Mouse (Mus musculus) kidney, postnatal 0 days (tissue): ENCODE measurements around the gene Tbx10. TPM values are rescaled to one million over a fixed set of nuclear protein-coding genes. Genes with fewer than 3 reads are reported as not detected.

ENCODE experiments used
- ATAC-seq: fragments of 200-750 bp; cut with Nextera tagmentation; replicated peaks from 2 replicates; pipeline ENCODE4 v1.8.0; 2017; ENCODE audit warnings: low read depth, moderate number of reproducible peaks, moderate TSS enrichment, moderate library complexity; ENCODE audit not compliant: low FRiP score
- DNase-seq: peaks from one replicate; pipeline ENCODE4 v3.0.0-alpha.2; 2016; ENCODE audit warnings: low spot score
- H3K27ac ChIP-seq: fragments of 300-500 bp; sonication (generic); 2 replicates; pipeline ENCODE4 v1.5.1; 2014; ENCODE audit warnings: mild to moderate bottlenecking
- H3K27me3 ChIP-seq: fragments of 300-500 bp; sonication (generic); 2 replicates; pipeline ENCODE4 v1.6.1; 2014; ENCODE audit warnings: low read length, mixed read lengths; ENCODE audit not compliant: insufficient read depth
- H3K36me3 ChIP-seq: fragments of 300-500 bp; sonication (generic); 2 replicates; pipeline ENCODE4 v1.6.1; 2014; ENCODE audit warnings: low read length, mixed read lengths; ENCODE audit not compliant: insufficient read depth
- H3K4me1 ChIP-seq: fragments of 300-500 bp; sonication (generic); replicated peaks from 2 replicates; pipeline ENCODE4 v1.6.1; 2014; ENCODE audit warnings: antibody characterized with exemption, low read length, mixed read lengths; ENCODE audit not compliant: insufficient read depth
- H3K4me2 ChIP-seq: fragments of 300-500 bp; sonication (generic); 2 replicates; pipeline ENCODE4 v1.6.1; 2014; ENCODE audit warnings: mild to moderate bottlenecking, low read length, moderate library complexity, mixed read lengths
- H3K4me3 ChIP-seq: fragments of 300-500 bp; sonication (generic); replicated peaks from 2 replicates; pipeline ENCODE4 v1.5.1; 2014; ENCODE audit warnings: low read depth, low read length
- H3K9ac ChIP-seq: fragments of 300-500 bp; sonication (generic); 2 replicates; pipeline ENCODE4 v1.6.1; 2014; ENCODE audit warnings: low read depth, low read length
- H3K9me3 ChIP-seq: fragments of 300-500 bp; sonication (generic); replicated peaks from 2 replicates; pipeline ENCODE4 v1.6.1; 2016; ENCODE audit warnings: low read length, inconsistent platforms, mixed read lengths
- CTCF ChIP-seq: IDR thresholded peaks from 2 replicates; pipeline ENCODE4 v1.5.1; 2016; ENCODE audit warnings: antibody characterized with exemption, low read depth, mild to moderate bottlenecking, moderate library complexity
- WGBS: fragments of 180-500 bp; shearing (Covaris S2); extraction: QIAGEN DNeasy Blood & Tissue Kit; methylation state at CpG from one replicate; pipeline ENCODE4 v1.1.7; 2014; 5-methylcytosine and 5-hydroxymethylcytosine counted together
- polyA plus RNA-seq: library from polyadenylated mRNA; unstranded; fragments of >200 nt; fragmentation: Nextera tagmentation; extraction: Ambion mirVana; gene quantifications from 2 replicates; pipeline ENCODE4 v1.2.1, GENCODE M21; 2015

Gene Tbx10
- polyA plus RNA-seq, 1 experiment from 2014 or later = 2.4 TPM

GRCm38 (mm10) chr19:3999121-3999730 lies 6.7 kb downstream of the Tbx10 start:
- TF ChIP-seq CTCF = no peak
- WGBS = 79% methylated on average over 9 of the region's 9 CpGs
- H3K4me1 ChIP-seq = peaks cover 14% of the 10 kb centered on the region

GRCm38 (mm10) chr19:4000119-4000900 lies 7.8 kb downstream of the Tbx10 start, which contains the start of the genes Nudt8 and Gm49405:
Gene Nudt8 (plus strand): TSS chr19:4000580.
Gene Gm49405 (plus strand): TSS chr19:4000626.
- Histone ChIP-seq H3K4me2 (peak within 1 kb of the TSS; percentile 96), H3K9me3 (no peaks in the 10 kb centered on the region), H3K27me3 (no peaks in the 10 kb centered on the region), H3K4me1 (peaks cover 14% of the 10 kb centered on the region), H3K9ac (peak within 1 kb of the TSS; percentile 80), H3K36me3 (no peaks in the 10 kb centered on the region), H3K27ac (peak within 1 kb of the TSS; percentile 96), H3K4me3 (peak within 1 kb of the TSS; percentile 62)
- WGBS = under 1% methylated on average over 64 of the region's 64 CpGs
- peak; percentile 87 for ATAC-seq
- DNase-seq = peak; percentile 99
- peak; percentile 88 for TF ChIP-seq CTCF

More at GRCm38 (mm10) chr19:3999121-3999730, 6.7 kb downstream of the Tbx10 start:
- peak overlapping the region; percentile 96 for H3K4me2 ChIP-seq
- H3K4me3 ChIP-seq = peak overlapping the region; percentile 62; the same call in 1 of the 2 replicates
- no peaks in the 10 kb centered on the region for H3K27me3 ChIP-seq
- H3K36me3 ChIP-seq = no peaks in the 10 kb centered on the region
- 0 out of 2 replicates have a peak overlapping the region, but pooled peaks have one; percentile 10 for H3K9ac ChIP-seq
- H3K9me3 ChIP-seq = no peaks in the 10 kb centered on the region
- no peak for ATAC-seq
- no peak for DNase-seq
- peak overlapping the region; percentile 96; the same call in 1 of the 2 replicates for H3K27ac ChIP-seq

DNA sequence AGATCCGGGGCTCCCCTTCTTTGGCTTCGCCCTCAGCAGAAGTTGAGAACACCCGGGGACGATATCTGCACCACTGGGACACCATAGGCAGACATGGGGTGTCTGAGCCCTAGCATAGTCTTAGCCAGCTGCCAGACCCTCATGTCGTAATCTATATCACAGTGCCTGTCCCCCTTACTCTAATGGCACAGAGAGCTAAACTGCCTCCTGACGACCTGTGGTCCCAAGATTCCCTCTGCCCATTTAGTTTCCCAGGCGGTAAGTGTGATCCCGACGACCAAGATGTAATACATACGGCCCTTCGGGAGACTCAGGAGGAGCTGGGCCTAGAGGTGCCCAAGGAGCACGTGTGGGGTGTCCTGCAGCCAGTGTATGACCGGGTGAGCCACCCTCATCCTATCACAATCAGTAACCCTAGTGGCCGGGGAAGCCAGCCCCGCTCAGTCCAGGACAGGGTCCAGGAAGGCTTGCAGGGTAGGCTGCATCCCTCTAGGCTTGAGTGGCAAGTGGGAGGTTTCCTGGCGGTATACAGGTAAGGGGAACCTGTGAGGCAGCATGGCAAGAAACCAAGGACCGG lies 8.5 kb downstream of the Tbx10 start:
- Histone ChIP-seq H3K9me3 (no peaks in the 10 kb centered on the region), H3K27ac (peak overlapping the region; percentile 96), H3K4me1 (peaks cover 14% of the 10 kb centered on the region), H3K9ac (peak overlapping the region; percentile 80), H3K36me3 (no peaks in the 10 kb centered on the region), H3K27me3 (no peaks in the 10 kb centered on the region), H3K4me2 (peak overlapping the region; percentile 96), H3K4me3 (peak overlapping the region; percentile 62)
- ATAC-seq (0 out of 2 replicates have a peak, but pooled peaks have one; percentile 12), DNase-seq (no peak)
- WGBS = 12% methylated on average over 17 of the region's 17 CpGs
- no peak for TF ChIP-seq CTCF

DNA sequence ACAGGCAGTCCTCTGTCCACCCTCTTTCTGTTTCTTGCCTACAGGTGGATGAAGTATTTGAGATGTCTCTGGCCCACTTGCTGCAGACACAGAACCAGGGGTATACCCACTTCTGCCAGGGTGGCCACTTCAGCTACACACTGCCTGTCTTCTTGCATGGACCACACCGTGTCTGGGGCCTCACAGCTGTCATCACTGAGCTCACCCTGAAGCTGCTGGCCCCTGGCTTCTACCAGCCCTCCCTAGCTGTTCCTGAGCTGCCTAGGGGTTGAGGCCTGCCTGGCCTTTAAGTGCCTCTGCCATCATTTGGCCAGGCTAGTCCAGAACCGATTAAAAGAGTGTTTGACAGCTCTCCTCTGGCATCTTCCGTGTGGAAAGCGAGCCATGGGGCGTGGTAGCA lies 9.2 kb downstream of the Tbx10 start:
- H3K9ac ChIP-seq = no peak overlapping the region
- H3K4me3 ChIP-seq = no peak overlapping the region
- H3K36me3 ChIP-seq = no peaks in the 10 kb centered on the region
- H3K27me3 ChIP-seq = no peaks in the 10 kb centered on the region
- H3K9me3 ChIP-seq = no peaks in the 10 kb centered on the region
- peaks cover 9% of the 10 kb centered on the region; the same call in 1 of the 2 replicates for H3K4me1 ChIP-seq
- H3K4me2 ChIP-seq = peak overlapping the region; percentile 96; the same call in 1 of the 2 replicates
- TF ChIP-seq CTCF = no peak
- no peak for DNase-seq
- 72% methylated on average over 5 of the region's 5 CpGs for WGBS
- no peak for ATAC-seq
- H3K27ac ChIP-seq = no peak overlapping the region

DNA sequence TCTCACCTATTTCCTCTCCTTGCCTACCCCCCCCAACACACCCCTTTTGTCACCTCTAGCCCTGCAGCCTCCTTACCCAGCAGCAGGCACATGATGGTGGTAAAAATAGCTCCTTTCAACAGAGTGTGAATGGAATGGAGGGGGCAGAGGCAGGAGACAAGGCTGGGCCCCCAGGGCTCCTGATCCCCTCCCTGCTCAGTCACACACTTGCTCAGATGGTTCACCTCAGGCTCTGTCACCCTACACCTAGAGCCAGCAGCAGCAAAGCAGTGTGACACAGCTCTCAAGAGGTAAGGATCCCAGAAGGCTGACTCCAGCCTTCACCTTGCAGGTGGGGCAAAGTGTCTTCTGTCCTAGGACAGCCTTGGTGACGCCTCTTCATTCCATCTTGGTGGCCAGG lies 10.6 kb downstream of the Tbx10 start, which contains the start of gene Doc2g:
TSS of gene Doc2g (plus strand) at position 202 of the 400 bp plus-strand sequence.
- Histone ChIP-seq H3K36me3 (peaks cover 13% of the 10 kb centered on the region), H3K27ac (no peak within 1 kb of the TSS), H3K4me3 (no peak within 1 kb of the TSS), H3K4me1 (peaks cover 8% of the 10 kb centered on the region; the same call in 1 of the 2 replicates), H3K9me3 (no peaks in the 10 kb centered on the region), H3K9ac (no peak within 1 kb of the TSS), H3K4me2 (no peak within 1 kb of the TSS), H3K27me3 (no peaks in the 10 kb centered on the region)
- DNase-seq (no peak), ATAC-seq (no peak)
- no peak for TF ChIP-seq CTCF
- WGBS = 46% methylated on average over 1 of the region's 1 CpGs

- no peak overlapping the region for H3K27ac ChIP-seq
- H3K4me2 ChIP-seq = no peak overlapping the region
- ATAC-seq (no peak), DNase-seq (no peak)
- 72% methylated on average over 12 of the region's 12 CpGs for WGBS
- H3K9ac ChIP-seq = no peak overlapping the region
- H3K27me3 ChIP-seq = no peaks in the 10 kb centered on the region
- peaks cover 18% of the 10 kb centered on the region for H3K36me3 ChIP-seq
- no peak overlapping the region for H3K4me3 ChIP-seq
- H3K4me1 ChIP-seq = peaks cover 8% of the 10 kb centered on the region; the same call in 1 of the 2 replicates
- H3K9me3 ChIP-seq = no peaks in the 10 kb centered on the region
- TF ChIP-seq CTCF = no peak
Measured at GRCm38 (mm10) chr19:4003641-4004040, 11.1 kb downstream of the Tbx10 start.
